Mouse (Mus musculus): ENCODE measurements around the gene Guca2b. TPM values are rescaled to one million over a fixed set of nuclear protein-coding genes. Genes with fewer than 3 reads are reported as not detected.

Gene Guca2b
- polyA plus RNA-seq, 1 experiment: not detected

DNA sequence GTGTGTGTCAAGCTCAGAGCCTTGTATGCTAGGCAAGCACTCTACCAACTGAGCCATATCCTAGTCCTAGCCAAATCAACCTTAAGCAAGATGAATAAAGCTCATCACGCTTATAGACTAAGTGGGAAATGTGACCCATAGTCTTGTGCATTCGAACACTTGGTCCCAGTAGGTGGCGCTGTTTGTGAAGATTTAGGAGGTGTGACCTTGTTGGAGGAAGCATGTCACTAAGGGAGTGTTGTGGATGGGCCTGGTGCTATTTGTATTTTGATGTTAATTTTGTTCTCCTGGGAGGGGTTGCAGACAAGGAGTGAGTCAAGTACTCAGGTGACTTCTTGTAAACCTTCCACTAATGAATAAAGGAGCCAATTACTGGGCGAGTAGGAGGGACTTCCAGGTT is 16.1 kb downstream of the Guca2b start:
- TF ChIP-seq EP300 (IDR thresholded peaks at IDR 0.05; ENCODE audit: insufficient read depth, low read depth, low read length) (no peak), CTCF (IDR thresholded peaks at IDR 0.05; ENCODE audit: low read depth, low read length) (no peak), POLR2A (IDR thresholded peaks at IDR 0.05; ENCODE audit: insufficient read depth, low read length) (no peak)

GRCm38 (mm10) chr4:119638656-119639055 is 20.1 kb downstream of the Guca2b start:
- Histone ChIP-seq H3K9ac (ENCODE audit: low read depth, poor library complexity, severe bottlenecking) (no peak overlapping the region), H3K4me3 (ENCODE audit: low read depth, low read length) (no peak overlapping the region), H3K36me3 (ENCODE audit: control insufficient read depth, insufficient read depth, low read length, poor library complexity, severe bottlenecking) (no peaks in the 10 kb centered on the region), H3K27ac (ENCODE audit: insufficient read depth, low read length) (no peak overlapping the region), H3K27me3 (ENCODE audit: control insufficient read depth, insufficient read depth, low read length, poor library complexity, severe bottlenecking) (no peaks in the 10 kb centered on the region), H3K9me3 (replicated peaks; ENCODE audit: control insufficient read depth, insufficient read depth, low read length, poor library complexity, severe bottlenecking) (peaks cover 8% of the 10 kb centered on the region), H3K4me1 (ENCODE audit: control insufficient read depth, insufficient read depth, low read length) (no peaks in the 10 kb centered on the region)
- no peak for TF ChIP-seq CTCF (IDR thresholded peaks at IDR 0.05; ENCODE audit: low read depth, low read length)

More for the DNA sequence above, 16.1 kb downstream of the Guca2b start:
- Histone ChIP-seq H3K9ac (ENCODE audit: low read depth, poor library complexity, severe bottlenecking) (no peak overlapping the region), H3K9me3 (replicated peaks; ENCODE audit: control insufficient read depth, insufficient read depth, low read length, poor library complexity, severe bottlenecking) (peaks cover 8% of the 10 kb centered on the region), H3K27ac (ENCODE audit: insufficient read depth, low read length) (no peak overlapping the region), H3K36me3 (ENCODE audit: control insufficient read depth, insufficient read depth, low read length, poor library complexity, severe bottlenecking) (no peaks in the 10 kb centered on the region), H3K4me3 (ENCODE audit: low read depth, low read length) (no peak overlapping the region), H3K27me3 (ENCODE audit: control insufficient read depth, insufficient read depth, low read length, poor library complexity, severe bottlenecking) (no peaks in the 10 kb centered on the region), H3K4me1 (ENCODE audit: control insufficient read depth, insufficient read depth, low read length) (no peaks in the 10 kb centered on the region)

GRCm38 (mm10) chr4:119637946-119638345 is 20.8 kb downstream of the Guca2b start:
- no peak for TF ChIP-seq CTCF (IDR thresholded peaks at IDR 0.05; ENCODE audit: low read depth, low read length)
- TF ChIP-seq POLR2A (IDR thresholded peaks at IDR 0.05; ENCODE audit: insufficient read depth, low read length): no peak
- no peak for TF ChIP-seq EP300 (IDR thresholded peaks at IDR 0.05; ENCODE audit: insufficient read depth, low read depth, low read length)
- Histone ChIP-seq H3K9me3 (replicated peaks; ENCODE audit: control insufficient read depth, insufficient read depth, low read length, poor library complexity, severe bottlenecking) (peaks cover 5% of the 10 kb centered on the region), H3K4me3 (ENCODE audit: low read depth, low read length) (no peak overlapping the region), H3K4me1 (ENCODE audit: control insufficient read depth, insufficient read depth, low read length) (no peaks in the 10 kb centered on the region), H3K36me3 (ENCODE audit: control insufficient read depth, insufficient read depth, low read length, poor library complexity, severe bottlenecking) (no peaks in the 10 kb centered on the region), H3K9ac (ENCODE audit: low read depth, poor library complexity, severe bottlenecking) (no peak overlapping the region), H3K27me3 (ENCODE audit: control insufficient read depth, insufficient read depth, low read length, poor library complexity, severe bottlenecking) (no peaks in the 10 kb centered on the region), H3K27ac (ENCODE audit: insufficient read depth, low read length) (no peak overlapping the region)

- no peaks in the 10 kb centered on the region for H3K4me1 ChIP-seq (ENCODE audit: control insufficient read depth, insufficient read depth, low read length)
- H3K27ac ChIP-seq (ENCODE audit: insufficient read depth, low read length): no peak within 1 kb of the TSS
- H3K9ac ChIP-seq (ENCODE audit: low read depth, poor library complexity, severe bottlenecking): no peak within 1 kb of the TSS
- no peaks in the 10 kb centered on the region for H3K27me3 ChIP-seq (ENCODE audit: control insufficient read depth, insufficient read depth, low read length, poor library complexity, severe bottlenecking)
- H3K36me3 ChIP-seq (ENCODE audit: control insufficient read depth, insufficient read depth, low read length, poor library complexity, severe bottlenecking): no peaks in the 10 kb centered on the region
- H3K9me3 ChIP-seq (replicated peaks; ENCODE audit: control insufficient read depth, insufficient read depth, low read length, poor library complexity, severe bottlenecking): no peaks in the 10 kb centered on the region
- no peak within 1 kb of the TSS for H3K4me3 ChIP-seq (ENCODE audit: low read depth, low read length)
- no peak for TF ChIP-seq CTCF (IDR thresholded peaks at IDR 0.05; ENCODE audit: low read depth, low read length)
These were observed 21.4 kb downstream of the Guca2b start, which contains the start of gene Guca2a for GRCm38 (mm10) chr4:119637176-119637845. Guca2a (plus strand) TSS chr4:119637704.

GRCm38 (mm10) chr4:119636731-119637130 is 22.0 kb downstream of the Guca2b start:
- H3K4me1 ChIP-seq (ENCODE audit: control insufficient read depth, insufficient read depth, low read length): no peaks in the 10 kb centered on the region
- no peaks in the 10 kb centered on the region for H3K27me3 ChIP-seq (ENCODE audit: control insufficient read depth, insufficient read depth, low read length, poor library complexity, severe bottlenecking)
- H3K4me3 ChIP-seq (ENCODE audit: low read depth, low read length): no peak overlapping the region
- TF ChIP-seq EP300 (IDR thresholded peaks at IDR 0.05; ENCODE audit: insufficient read depth, low read depth, low read length): no peak
- TF ChIP-seq POLR2A (IDR thresholded peaks at IDR 0.05; ENCODE audit: insufficient read depth, low read length): no peak
- no peak for TF ChIP-seq CTCF (IDR thresholded peaks at IDR 0.05; ENCODE audit: low read depth, low read length)
- no peak overlapping the region for H3K27ac ChIP-seq (ENCODE audit: insufficient read depth, low read length)
- no peaks in the 10 kb centered on the region for H3K36me3 ChIP-seq (ENCODE audit: control insufficient read depth, insufficient read depth, low read length, poor library complexity, severe bottlenecking)
- no peak overlapping the region for H3K9ac ChIP-seq (ENCODE audit: low read depth, poor library complexity, severe bottlenecking)
- H3K9me3 ChIP-seq (replicated peaks; ENCODE audit: control insufficient read depth, insufficient read depth, low read length, poor library complexity, severe bottlenecking): no peaks in the 10 kb centered on the region

- H3K27me3 ChIP-seq (ENCODE audit: control insufficient read depth, insufficient read depth, low read length, poor library complexity, severe bottlenecking): no peaks in the 10 kb centered on the region
- H3K9ac ChIP-seq (ENCODE audit: low read depth, poor library complexity, severe bottlenecking): no peak overlapping the region
- no peak for TF ChIP-seq POLR2A (IDR thresholded peaks at IDR 0.05; ENCODE audit: insufficient read depth, low read length)
- TF ChIP-seq CTCF (IDR thresholded peaks at IDR 0.05; ENCODE audit: low read depth, low read length): no peak
- no peak for TF ChIP-seq EP300 (IDR thresholded peaks at IDR 0.05; ENCODE audit: insufficient read depth, low read depth, low read length)
- no peaks in the 10 kb centered on the region for H3K9me3 ChIP-seq (replicated peaks; ENCODE audit: control insufficient read depth, insufficient read depth, low read length, poor library complexity, severe bottlenecking)
- no peaks in the 10 kb centered on the region for H3K36me3 ChIP-seq (ENCODE audit: control insufficient read depth, insufficient read depth, low read length, poor library complexity, severe bottlenecking)
- H3K4me3 ChIP-seq (ENCODE audit: low read depth, low read length): no peak overlapping the region
- H3K4me1 ChIP-seq (ENCODE audit: control insufficient read depth, insufficient read depth, low read length): peaks cover 5% of the 10 kb centered on the region
- H3K27ac ChIP-seq (ENCODE audit: insufficient read depth, low read length): no peak overlapping the region
These were observed 23.1 kb downstream of the Guca2b start for GRCm38 (mm10) chr4:119635686-119636085.

All from ES-Bruce4 (cell line).